Mouse (Mus musculus) induced T-regulatory cell, adult 2 months (primary cell): ENCODE measurements at regions not wholly inside any gene's neighbourhood (a gene's known extent, or its start where the extent isn't known, plus 50 kb on each side); places are given as distances from the start of the nearest gene placed in this dataset.

Experiments
- DNase-seq: peaks from one replicate; pipeline ENCODE4 v3.0.0-alpha.2; 2012; ENCODE audit warnings: low read depth

DNA sequence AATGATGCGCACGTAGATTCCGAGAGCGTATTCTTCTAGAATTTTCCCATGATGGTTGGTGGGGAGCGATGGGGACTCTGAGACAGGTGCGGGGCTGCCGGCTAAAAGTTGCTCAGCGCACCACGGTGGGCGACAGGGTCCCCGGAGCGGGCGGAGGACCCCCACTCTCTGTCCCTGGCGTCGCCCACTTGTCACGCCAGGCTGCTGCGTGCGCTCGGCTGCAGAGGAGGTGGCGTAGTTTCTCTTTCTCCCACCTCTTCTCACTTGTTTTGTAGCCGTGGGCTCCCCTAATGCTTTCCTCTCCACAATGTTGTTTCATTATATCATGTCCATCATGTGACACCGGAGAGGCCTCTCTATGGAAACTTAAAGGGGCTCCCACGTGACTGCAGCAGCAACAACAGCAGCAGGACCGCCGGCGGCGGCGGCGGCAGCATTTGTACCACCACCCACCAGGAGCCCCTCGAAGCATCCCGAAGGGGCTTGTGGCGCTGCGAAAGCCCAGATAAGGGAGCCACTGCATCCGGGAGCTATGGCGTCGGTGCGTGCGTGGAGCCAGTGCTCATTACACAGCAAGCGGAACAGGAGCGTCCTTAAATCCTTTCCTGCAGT lies 180.3 kb upstream of the Mkln1 start:
- DNase-seq, result peak; percentile 94

DNA sequence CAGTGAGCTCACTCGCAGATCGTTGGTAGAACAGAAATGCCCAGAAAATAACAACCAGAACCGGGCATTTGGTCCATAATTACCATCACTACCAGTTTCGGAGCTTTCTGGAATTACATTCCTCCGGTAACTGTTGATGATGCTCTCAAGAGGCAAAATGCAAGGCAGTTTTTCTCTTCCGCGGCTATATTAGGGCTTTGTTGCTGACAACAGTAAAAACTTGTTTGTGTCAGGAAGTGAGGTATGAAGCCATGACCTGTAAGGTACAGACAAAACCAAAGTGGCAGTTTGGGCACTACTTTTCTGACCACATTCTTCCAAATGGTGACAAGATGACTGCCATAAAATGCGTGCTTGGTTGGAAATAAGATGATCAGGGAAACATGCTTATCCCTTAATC lies 179.7 kb upstream of the Mkln1 start:
- DNase-seq, result peak; percentile 91

DNA sequence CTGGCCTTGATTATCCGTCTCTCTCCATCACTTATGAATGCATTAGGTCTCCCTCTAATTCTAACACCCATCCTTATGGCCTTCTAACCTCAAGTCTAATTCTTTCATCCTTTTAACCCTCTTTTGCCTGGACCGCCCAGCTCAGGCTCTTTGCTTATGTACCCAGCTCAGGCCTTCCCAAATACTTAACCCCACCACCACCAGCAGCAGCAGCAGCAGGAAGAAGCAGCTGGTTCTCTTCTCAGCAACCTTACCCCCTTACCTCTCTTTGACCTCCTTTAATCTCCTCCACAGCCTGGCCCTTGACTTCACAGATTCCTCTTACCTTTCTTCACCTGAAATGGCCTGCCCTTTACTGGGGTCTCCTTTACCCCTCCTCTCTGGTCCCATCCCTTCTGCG lies 178.8 kb upstream of the Mkln1 start:
- DNase-seq, result no peak

DNA sequence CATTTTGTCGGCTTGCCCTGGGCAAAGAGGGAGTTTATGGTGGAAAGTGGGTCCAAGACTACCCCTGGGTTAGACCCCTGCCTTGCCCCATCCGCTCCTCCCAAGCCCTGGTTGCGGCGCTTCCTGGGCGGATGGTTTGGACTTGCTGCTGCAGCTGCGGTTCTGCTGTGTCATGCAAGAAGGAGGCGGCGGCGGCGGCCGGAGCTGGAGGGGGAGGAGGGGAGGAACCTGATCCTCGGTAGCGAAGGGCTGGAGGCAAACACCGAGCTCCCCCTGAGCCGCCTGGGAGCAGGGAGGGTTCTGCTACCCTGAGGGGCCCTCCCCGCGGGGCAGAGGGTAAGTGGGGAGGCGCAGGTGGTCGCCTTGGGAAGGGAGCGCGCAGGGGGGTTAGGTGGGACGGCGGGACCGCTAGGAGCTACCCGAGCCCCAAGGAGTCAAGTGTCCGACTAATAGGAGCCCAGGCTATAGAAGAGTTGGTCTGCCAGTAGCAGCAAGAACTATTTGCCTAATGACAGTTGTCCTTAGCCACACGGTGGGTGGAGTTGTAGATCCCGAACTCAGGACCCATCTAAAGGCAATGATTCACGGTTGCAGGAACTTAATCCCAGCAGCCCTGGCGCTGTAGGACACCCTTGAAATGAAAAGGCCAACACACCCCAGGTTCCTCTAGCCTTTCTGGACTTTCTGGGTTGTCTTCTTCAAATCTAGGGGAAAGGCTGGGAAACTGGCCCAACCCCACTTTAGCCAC lies 178.2 kb upstream of the Mkln1 start:
- peak; percentile 86 for DNase-seq

DNA sequence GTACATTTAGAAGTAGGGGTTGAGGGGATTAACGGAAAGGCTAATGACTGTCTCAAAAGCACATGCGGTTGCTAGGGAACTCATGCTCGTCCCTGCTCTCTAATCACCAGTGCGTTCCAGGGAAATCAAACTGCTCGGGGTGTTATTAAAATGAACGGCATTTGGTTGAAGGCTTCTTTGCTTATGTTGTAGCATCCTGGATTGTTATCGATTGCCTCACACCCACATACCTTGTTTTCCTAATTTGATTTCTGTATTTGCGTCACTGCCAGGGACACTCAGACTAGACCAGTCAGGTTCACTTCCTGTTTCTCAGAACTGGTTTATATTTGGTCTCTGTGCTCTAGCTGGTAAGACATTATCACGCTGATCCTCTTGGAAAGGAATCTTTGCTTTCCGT lies 177.0 kb upstream of the Mkln1 start:
- peak; percentile 88 for DNase-seq

DNA sequence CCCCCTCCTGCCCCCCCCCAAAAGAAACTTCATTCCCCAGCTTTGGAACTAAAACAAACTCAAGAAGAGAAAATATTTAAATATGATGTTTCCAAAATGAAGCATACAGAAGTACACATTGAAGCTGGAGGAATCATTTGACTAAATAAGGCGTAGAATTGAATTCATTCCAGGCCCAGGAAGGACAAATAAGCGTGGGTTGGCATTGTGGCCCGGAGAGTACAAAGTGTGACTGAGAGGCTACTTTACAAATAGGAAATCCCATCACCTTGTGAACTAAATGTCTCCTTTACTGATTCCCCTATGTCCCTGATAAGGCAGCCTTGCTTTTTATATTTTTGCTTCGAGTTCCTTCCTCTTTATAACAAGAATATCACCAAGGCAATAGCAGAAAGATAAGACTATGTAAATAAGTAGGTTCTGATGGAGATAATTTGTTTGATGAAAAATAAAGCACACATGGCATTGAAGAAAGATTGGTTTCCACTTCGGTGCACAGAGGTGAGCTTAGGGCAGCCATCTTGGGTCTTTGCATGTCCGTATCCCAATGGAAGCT lies 176.4 kb upstream of the Mkln1 start:
- peak; percentile 43 for DNase-seq

DNA sequence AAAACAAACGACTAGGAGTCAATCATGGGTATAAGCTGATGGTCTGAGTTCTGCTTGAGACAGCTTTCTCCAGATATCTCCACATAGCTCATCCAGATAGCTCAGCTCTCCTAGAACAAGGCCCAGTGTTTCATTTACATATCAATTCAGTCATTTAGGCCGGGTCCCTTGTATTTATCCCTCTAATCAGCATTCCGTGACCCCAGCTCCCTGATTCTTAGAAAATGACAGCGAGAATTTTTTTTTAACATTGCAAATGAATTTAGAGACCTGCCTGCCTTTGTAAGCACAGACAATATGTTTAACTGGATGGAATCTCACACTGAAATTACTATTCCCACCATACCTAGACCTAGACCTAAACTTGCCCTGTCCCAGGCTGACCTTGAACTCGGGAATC lies 171.1 kb upstream of the Mkln1 start:
- no peak for DNase-seq

DNA sequence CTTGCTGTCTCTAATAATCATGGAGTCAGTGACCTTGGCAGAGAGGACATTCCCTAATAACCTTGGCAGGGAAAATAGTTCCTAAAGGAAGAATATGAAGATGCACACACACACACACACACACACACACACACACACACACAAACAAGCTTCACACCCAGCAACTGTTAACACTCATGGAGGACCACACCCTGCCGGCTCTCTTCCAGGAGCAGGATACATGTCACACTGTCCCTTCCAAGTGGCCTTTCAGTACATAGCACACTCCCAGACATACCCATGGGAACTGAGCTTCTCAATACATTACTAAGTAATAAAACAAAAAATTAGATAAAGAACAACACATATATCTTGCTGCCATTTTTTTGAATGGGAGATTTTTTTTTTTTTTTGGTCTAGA lies 170.5 kb upstream of the Mkln1 start:
- DNase-seq, result no peak

DNA sequence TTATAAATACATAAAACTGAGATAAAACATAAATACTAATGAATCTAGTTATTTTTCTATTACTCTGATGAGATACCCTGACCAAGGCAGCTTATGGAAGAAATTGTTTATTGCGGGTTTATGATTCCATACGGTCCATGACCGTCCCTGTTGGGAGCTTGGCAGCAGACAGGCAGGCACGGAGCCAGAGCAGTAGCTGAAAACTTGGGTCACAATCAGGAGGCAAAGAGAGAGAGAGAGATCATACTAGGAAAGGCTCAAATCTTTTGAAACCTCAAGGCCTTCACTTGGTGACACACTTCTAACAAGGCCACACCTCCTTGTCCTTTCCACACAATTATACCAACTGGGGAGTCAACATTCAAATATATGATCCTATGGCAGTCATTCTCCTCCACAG lies 166.7 kb upstream of the Mkln1 start:
- DNase-seq, result no peak

DNA sequence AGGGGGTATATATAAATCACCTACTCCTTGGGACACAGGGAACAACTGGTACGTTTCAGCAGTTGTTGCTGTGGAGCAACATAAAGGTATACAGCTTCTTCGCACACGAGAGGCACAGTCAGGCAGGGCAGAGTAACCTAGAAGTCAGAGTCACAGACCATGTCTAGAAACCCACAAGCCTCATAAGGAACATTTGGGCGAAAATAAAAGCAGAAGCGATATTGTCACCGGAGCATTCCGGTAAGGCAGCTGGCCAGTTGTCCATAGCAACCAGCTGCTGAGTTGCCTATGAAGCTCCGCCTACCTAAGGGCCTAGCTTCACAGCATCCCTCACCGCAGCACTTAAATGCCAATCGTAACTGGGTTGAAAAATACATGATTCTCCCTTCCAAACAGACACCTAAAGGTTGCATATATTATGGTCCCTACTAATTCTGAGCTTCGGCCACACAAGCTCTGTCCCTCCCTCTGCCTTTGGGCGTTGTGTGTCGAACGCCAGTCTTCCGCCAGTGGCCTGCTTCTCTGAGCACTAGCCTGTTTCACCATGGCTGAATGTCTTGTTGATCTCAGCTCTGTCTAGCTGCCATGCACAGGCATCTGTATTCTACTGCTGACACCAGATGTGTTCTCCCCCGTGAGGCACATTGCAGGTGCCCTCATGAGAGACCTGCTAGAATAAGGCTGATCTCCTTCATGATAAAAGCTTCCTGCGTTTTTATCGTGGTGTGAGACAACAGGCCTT lies 165.1 kb upstream of the Mkln1 start:
- DNase-seq, result peak; percentile 47

DNA sequence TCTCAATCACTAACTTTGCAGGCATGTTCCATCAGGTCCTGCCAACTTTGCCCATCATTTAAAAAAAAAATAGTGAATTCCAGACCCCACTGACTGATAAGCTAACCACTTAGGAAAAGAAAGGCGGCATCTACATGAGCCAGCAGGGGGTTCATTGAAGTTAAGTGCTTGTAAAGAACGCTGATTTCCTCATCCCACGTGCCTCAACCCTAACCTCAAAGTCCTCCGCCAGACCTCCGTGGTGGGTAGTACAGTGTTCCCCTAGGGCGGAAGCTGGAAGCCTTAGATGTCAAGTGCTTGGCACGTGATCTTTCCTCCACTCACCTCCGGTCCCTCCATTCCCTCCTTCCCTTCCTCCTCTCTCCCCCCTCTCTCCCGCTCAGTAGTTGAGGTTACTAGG lies 158.5 kb upstream of the Mkln1 start:
- DNase-seq, result peak; percentile 26

DNA sequence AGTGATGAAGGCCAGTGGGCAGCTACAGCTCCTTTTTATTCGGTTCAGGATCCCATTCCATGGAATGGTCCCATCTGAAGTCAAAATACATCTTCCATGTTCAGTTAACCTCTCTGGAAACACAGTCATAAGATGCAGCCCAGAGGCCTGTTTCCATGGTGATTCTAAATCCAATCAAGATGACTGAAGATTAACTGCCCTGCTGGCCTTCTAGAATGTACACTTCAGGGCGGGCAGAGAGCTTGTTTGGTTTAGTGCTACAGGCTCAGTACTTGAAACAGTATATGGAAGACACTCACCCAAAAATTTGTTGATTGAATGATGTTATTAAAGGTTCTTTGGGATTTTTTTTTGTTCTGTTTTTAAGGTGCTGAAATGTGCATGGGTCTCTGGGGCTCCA lies 148.0 kb upstream of the Mkln1 start:
- no peak for DNase-seq

DNA sequence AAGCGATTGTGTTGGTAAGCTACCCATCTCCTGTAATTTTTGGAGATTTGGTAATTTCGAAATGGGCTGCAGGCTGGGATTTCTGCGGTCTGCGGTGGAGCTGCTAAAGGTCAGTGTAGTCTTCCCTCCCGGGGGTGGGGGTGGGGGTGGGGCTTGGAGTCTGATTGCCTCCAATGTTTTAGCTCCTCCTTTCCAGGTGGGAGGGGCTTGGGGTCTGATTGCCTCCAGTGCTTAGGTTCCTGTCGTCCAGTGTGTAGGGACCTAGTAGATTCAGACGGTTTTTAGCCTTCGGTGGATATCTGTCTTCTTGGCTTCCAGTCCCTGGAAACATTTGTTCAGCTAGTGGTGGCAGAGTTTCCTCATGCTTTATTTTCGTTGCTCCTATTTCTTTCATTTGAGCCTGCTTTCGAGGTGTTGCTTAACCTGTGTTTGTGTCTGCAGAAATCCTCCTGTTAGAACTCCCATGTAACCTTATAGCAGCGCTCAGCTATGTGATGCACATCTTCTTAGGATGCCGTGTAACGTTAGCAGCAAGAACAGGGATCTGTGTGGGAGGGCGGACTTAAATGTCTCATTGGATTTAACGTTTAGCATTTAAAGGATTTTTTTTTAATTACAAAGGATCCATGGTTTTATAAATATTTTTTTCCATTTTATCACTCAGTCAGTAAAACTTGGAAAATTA lies 145.1 kb upstream of the Mkln1 start:
- DNase-seq, result peak; percentile 39

DNA sequence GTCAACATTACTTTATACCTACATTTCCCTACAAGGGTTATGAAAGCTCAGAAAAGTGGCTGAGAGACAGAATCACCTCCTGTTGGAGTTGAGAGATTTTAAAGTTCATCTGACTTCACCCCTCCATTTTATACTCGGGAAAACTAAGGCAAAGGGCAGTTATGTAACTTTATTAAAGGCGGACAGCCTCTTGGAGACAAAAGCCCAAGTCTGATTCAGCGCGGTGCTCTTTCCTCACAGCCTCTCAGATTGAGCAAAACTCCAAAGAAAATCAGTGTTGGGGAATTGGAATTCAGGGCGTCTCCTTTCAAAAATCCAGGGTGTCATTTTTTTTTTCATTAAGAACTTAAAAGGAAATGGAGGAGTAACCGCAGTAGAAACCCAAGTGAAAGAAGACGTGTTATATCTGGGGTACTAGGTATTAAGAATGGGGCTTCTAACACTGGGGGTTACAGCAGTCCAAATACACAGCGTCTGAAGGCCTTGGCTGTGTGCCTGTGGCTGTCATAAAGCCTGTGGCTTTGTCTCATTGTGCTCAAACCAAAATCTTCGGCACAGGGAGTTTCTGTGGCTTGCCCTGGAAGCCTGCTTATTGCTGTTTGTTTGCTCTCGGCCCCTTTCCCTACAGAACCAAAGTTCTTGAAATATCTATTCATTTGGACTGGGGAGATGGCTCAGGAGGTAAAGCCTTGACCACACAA lies 137.7 kb upstream of the Mkln1 start:
- DNase-seq, result no peak

DNA sequence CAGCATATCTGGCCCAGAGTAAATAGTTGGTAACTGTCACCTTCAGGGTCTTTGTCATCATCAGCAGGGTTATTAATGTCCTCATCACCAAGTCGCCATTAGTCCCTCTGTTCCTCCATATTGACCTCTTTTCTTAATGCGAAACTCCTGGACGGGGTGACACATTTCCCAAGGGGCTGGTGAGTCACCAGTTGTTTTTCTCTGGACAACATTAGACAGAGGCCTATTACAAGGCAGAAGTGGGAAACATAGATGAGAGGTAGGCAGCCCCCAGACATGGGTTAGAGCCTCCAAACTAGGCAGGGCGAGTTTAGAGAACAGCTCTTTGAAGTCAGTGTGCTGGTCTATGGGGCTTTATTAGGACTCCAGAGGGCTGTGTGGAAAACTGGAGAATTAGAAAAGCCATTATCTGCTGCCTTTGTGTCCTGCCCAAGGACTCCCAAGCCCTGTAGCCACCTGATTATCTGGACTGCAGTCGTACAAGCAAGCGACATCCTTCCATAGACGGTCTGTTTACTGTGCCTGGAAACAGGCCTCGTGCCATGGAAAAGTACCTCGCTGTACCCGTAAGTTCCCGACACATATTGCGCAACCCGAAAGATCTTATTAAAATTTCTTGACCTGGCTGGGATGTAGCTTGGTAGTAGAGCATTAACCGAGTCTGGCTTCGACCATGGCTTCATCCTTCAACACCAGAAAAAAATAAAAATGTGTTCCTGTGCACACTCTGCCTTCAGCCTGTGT lies 136.6 kb upstream of the Mkln1 start:
- DNase-seq, result no peak

DNA sequence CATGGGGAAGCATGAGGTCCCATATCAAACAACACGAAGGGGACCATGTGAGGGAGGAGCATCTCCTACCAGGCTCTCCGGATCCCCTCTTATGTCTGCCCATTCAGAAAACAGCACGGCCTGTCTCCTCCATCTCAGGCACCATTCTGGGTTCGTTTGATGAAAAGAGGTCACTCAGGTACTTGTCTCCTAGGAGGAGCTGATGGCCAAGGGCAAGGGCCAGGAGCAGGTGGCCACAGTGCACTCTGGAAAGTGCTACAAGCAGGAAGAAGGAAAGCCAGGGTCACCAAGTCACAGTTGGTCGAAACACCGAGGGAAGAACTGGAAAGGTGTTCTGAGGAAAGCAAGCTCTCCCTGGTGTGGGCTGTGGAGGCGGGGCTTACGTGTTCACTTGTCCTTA lies 135.9 kb upstream of the Mkln1 start:
- DNase-seq, result no peak

DNA sequence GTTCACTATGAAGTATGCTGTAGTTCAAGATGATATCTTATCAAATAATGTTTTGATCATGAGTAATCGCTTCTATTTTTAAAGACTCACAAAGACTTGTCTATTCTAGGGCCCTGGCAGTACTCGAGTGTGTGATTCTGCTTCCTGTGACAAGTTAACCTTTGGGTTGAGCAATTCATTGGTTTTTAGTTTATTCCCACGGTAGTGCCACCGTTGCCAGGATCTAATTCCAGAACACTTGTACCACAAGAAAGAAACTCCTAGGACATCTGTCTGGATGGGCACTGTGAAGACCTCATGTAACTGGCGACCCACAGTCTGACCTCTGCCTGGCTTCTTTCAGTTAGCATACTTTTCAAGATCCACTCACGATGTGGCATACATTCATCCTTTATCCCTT lies 134.7 kb upstream of the Mkln1 start:
- DNase-seq, result no peak

DNA sequence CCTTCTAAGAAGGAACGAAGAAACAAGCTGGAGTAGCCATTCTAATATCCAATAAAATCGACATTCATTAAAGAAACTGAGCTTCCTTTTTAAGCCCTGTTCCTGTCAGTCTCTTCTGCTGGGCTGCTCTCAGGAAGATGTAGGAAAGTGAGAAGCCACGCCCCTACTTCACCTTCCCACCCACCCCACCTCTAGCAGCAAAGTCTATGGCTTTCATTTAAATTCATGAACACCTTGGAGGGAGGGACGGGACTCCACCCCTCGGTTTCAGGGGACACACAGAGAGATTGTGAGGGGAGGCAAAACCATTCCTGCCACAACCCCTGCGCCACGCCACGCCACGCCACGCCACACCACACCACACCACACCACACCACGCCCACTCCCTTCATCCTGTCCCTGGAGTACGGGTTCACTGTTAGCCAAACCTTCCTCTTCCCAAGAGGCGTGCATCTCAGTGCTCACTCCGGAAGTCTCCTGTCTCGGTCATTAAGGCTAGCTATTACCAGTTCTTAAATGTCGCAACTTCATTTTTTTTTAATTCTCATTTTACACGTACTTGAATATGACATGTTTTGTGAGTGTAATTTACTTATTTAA lies 132.0 kb upstream of the Mkln1 start:
- DNase-seq, result no peak

DNA sequence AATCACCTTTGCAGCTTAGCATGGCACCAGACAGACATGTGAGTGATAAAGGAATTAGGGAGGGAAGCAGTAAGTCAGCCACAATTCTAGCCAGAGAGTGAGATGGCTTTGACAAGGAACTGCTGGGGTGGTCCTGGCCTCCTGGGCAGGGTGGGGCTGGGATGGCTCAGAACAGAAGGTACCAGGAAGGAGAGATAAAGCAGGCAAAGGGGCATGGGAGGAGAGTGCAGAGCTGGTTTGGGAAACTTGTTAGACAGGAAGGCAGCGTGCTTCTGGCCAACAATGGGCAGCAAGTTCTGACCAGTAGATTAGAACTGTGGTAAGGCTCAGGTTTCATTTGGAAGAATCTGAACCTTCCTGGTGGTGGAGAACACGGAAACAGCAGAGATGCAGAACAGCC lies 130.5 kb upstream of the Mkln1 start:
- DNase-seq, result no peak

DNA sequence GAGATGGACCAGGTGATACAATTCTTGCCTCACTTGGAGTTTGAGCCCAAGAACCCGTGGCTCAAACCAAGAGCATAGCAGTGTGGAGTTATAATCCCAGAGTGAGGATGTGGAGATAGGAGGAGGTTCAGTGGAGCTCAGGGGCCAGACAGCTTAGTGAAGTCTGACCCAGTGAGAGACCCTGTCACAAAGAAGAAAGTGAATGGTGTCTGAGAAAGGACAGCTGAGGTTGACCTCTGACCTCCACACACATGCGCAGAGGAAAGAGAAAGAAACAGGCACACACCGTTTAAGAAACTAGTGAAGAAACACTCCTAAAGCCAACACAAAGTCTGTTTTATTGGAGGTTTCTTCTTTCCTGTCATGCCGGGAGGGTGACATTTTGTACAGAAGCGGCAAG lies 124.7 kb upstream of the Mkln1 start:
- DNase-seq, result no peak

DNA sequence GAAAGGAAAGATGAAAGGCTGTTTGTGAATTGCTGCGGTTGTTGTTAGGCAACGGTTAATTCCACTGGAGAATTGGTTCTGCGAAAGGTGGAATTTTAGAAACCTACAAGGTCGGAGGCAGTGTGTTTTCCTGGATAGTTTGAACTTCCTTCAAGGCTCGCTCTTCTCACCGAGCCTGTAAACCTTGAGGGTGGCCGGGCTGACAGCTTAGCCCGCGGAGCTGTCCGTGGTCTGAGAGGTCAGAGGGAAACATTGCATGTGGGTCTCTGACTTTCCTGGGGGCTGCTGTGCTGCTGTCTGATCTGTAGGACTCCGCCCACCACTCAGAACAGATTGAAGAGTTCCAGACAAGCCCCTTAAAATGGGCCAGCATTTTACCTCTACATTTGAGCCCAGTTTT lies 124.3 kb upstream of the Mkln1 start:
- DNase-seq, result no peak
